Mouse (Mus musculus) neural tube, embryonic 13.5 days (tissue): ENCODE measurements around the gene Dlgap5. TPM values are rescaled to one million over a fixed set of nuclear protein-coding genes. Genes with fewer than 3 reads are reported as not detected.

Experiments
- polyA plus RNA-seq: library from polyadenylated mRNA; unstranded; fragments of >200 nt; fragmentation: Nextera tagmentation; extraction: Ambion mirVana; gene quantifications from 2 replicates; pipeline ENCODE4 v1.2.1, GENCODE M21; 2015

The Dlgap5 gene
- polyA plus RNA-seq, 1 experiment from 2014 or later, result 9.1 TPM

Other genes with a start within 250 kb of the Dlgap5 start
- 2.1 and 2.6 TPM in 2 replicates for gene Gch1, start 229.0 kb downstream of the Dlgap5 start, polyA plus RNA-seq
- gene Wdhd1, start 141.6 kb downstream of the Dlgap5 start, polyA plus RNA-seq, result 15.8 TPM in 2 replicates
- 2.7 and 3.6 TPM in 2 replicates for gene Socs4, start 141.5 kb downstream of the Dlgap5 start, polyA plus RNA-seq
- 51.4 and 57.7 TPM in 2 replicates for gene Mapk1ip1l, start 120.1 kb downstream of the Dlgap5 start, polyA plus RNA-seq
- gene Lgals3, start 50.7 kb downstream of the Dlgap5 start, polyA plus RNA-seq, result 2.0 TPM in 2 replicates
- 23.6 and 24.0 TPM in 2 replicates for gene Fbxo34, start 32.0 kb upstream of the Dlgap5 start, polyA plus RNA-seq
- gene Atg14, start 152.2 kb upstream of the Dlgap5 start, polyA plus RNA-seq, result 19.1 and 19.3 TPM in 2 replicates
- 64.6 and 73.2 TPM in 2 replicates for gene Ktn1, start 230.0 kb upstream of the Dlgap5 start, polyA plus RNA-seq